Mouse (Mus musculus) liver, adult 2 months (tissue): ENCODE measurements around the gene Slc30a5.

Experiments
- CTCF ChIP-seq: fragments of 200-500 bp; IDR thresholded peaks from 2 replicates; pipeline ENCODE4 v1.5.1; 2011; ENCODE audit warnings: low read depth, low read length, control low read depth
- POLR2A ChIP-seq: fragments of 200-500 bp; IDR thresholded peaks from 2 replicates; pipeline ENCODE4 v1.6.1; 2011; ENCODE audit warnings: low read length, control low read depth; ENCODE audit not compliant: insufficient read depth; ENCODE audit errors: extremely low read depth

GRCm38 (mm10) chr13:100825627-100826410 is 7.4 kb downstream of the Slc30a5 start:
- TF ChIP-seq CTCF (no peak), POLR2A (no peak)
